Mouse (Mus musculus): ENCODE results near the gene Ipo4.
A peak's percentile ranks its signal among the peaks of the same experiment; 100 is the strongest.

Ipo4 gene

DNA sequence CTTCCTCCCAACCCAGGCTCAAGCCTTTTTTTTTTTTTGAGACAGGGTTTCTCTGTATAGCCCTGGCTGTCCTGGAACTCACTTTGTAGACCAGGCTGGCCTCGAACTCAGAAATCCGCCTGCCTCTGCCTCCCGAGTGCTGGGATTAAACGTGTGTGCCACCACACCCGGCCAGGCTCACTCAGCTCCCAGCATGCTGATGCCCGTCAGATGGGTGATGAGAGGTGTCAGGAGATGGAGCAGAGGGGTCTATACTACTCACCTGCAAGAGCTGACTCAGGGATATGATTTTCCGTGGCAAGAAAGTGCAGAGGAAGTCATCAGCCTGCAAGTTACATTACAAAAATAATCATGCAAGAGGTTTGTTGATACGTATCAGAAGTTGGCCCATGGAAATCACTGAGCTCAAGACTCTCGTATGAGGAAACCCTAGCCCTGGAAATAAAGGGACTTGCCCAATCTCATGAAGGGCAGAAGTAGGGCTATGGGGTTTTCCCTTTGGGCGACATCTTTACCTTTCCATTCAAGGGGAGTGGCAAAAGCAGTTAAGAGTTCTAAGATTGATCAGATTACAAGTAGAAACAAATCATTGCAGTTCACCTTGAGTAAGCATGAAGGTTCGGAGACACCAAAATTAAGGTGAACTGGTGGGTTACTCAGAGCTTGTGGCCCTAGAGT is 45.8 kb downstream of the Ipo4 start:
- no peak for DNase-seq (ENCODE audit: low spot score)

DNA sequence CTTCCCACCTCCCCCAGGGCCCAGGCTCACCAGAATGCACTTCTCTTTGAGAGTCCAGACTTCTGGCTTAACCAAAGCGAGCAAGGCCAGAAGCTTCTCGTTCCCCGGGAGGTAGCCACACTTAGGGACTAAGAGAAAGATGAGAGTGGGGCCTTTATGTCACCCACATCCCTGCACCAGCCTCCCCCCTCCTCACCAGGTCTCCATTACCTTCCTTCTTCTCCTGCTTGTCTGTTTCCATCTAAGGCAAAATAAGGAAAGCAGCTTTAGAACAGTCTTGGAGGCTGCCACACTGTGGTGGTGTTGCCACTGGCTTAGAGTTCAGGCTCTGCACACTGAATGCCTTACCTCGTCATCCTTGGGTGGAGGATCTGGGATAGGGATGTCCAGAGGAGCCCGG is 46.5 kb downstream of the Ipo4 start:
- no peak for DNase-seq (ENCODE audit: low spot score)

DNA sequence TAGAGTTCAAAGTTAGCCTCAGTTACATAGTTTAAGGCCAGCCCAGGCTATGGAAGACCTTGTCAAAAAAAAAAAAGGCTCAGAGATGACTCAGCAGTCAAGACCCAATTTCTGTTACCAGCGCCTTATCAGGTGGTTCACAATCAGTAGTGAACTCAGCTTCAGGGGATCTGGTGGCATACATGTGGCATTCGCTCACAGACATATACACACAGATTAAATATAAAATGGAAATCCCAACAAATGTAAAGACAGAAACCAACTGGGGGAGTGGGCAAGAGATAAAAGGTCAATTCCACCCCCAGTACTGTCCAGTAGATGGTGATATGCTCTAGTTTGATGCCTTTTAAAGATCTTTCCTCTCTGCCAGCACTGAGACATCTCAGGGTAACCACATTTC is 49.6 kb downstream of the Ipo4 start:
- no peak for DNase-seq (ENCODE audit: low spot score)

DNA sequence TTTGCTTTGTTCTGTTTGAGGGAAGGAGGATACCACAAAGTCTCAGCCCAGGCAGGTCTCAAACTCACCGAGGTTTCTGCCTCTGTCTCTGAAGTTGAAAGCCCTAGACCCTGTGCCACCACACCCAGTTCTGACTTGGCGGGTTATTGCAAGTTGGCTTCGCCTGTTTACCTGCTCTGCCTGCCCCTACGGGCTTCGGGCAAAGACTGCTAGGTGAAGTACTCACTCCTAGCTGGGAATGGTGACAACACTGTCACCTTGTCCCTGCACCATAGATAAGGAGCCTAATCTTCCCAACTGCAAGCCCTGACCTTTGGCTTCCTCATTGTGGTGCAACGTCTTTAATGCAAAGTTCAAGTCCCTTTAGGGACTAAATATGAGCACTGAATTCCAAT is 50.2 kb downstream of the Ipo4 start:
- DNase-seq (ENCODE audit: low spot score) = no peak

DNA sequence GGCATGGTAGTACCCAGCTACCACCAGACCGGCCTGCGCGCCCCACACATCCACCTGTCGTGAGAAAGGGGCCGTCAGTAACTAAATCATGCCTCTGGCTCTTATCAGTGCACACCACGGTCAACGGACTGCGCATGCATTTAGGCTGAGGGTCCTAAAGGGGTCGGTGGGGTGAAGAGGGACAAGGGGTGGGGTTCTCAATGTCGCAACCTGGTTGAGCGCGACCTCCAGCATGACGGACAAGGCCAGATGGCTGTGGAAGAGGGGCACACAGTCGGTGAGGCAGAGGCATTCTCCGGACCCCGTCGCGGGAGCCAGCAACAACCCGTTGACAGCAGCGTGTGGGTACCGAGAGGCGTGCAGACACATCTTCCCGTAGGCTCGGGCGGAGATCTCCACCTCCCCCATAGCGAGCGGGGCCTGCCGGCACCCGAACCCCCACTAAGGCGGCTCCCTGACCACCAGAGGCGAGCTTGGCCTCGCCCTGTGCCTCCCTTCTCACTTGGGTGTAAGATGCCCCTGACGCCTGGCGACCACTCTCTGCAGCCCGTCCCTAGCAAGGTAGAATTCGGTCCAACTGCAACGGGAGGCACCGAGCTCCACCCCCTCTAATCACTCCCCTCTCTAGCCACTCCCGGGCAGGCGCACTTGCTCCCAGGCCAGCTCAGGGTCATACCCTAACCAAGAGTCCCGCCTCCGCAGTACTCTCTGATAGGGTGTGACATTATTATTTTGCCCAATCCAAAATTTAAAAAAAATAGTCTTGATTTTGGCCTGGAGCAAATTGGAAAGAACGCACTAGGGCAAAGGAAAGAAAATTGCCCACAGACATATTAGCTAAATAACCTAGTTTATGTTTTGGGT is 50.8 kb downstream of the Ipo4 start, which contains the start of gene Emc9:
Gene Emc9, minus strand, starts transcription at position 601 of the 864 bp plus-strand sequence.
- peak; percentile 81 for DNase-seq (ENCODE audit: low spot score)

DNA sequence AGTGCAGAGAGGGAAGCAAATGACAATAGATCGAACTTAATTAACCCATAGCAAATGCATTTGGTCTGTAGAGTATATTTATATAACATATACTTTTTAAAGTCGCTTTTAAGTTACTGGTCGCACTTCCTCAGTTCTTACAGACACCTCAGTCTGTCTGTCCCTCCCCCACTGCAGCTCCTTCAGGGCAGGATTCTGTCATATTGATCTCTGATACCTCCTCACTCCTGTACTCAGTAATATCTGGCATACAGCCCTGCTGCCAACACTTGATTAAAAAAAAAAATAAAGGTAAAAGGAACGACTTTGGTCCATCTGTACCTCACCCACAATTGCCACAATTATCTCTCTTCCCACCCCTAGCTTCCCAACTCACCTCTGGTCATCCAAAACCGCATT is 51.5 kb downstream of the Ipo4 start:
- DNase-seq (ENCODE audit: low spot score) = no peak

DNA sequence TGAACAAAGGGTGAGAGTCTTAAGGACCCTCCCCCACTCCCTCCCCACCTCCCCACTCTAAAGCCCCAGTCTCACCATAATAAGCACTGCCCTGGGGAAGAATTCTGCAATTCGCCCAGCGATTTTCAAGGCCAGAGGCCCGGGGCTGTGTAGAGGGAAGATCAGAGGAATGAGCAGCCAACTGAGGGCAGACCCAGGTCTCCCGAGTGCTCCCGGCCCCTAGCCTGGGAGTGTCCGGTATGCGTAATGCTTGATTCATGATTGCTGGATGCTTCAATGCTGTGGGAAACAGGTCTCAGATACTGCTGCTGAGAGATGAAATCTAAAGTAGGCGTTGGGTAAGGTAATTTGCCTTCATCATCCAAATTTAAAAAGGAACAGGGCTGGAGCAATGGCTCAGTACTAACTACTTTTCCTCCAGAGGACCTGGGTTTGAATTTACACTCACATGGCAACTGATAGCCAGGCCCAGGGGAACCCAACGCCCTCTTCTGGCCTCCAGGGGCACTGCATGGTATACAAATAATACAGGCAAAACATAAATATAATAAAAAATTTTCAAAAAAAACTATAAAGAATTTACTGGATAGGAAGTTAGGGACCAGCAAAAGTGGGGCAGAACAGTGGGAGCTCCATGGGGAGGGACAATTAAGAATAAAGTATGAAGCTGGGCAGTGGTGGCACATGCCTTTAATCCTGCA is 53.6 kb downstream of the Ipo4 start:
- no peak for DNase-seq (ENCODE audit: low spot score)

DNA sequence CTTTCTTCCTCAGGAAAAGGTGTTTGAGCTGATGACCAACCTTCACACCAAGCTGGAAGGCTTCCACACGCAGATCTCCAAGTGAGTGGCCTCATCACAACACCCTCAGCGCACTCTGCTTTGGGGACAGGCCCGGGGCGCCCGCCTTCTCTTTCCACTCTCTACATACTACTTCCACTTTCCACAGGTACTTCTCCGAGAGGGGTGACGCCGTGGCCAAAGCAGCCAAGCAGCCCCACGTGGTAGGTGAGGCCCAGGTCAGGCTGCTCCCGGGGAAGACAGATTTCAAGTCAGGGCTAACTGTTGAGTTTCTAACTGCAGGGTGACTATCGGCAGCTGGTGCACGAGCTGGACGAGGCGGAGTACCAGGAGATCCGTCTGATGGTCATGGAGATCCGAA is 55.0 kb downstream of the Ipo4 start:
- no peak for DNase-seq (ENCODE audit: low spot score)

DNA sequence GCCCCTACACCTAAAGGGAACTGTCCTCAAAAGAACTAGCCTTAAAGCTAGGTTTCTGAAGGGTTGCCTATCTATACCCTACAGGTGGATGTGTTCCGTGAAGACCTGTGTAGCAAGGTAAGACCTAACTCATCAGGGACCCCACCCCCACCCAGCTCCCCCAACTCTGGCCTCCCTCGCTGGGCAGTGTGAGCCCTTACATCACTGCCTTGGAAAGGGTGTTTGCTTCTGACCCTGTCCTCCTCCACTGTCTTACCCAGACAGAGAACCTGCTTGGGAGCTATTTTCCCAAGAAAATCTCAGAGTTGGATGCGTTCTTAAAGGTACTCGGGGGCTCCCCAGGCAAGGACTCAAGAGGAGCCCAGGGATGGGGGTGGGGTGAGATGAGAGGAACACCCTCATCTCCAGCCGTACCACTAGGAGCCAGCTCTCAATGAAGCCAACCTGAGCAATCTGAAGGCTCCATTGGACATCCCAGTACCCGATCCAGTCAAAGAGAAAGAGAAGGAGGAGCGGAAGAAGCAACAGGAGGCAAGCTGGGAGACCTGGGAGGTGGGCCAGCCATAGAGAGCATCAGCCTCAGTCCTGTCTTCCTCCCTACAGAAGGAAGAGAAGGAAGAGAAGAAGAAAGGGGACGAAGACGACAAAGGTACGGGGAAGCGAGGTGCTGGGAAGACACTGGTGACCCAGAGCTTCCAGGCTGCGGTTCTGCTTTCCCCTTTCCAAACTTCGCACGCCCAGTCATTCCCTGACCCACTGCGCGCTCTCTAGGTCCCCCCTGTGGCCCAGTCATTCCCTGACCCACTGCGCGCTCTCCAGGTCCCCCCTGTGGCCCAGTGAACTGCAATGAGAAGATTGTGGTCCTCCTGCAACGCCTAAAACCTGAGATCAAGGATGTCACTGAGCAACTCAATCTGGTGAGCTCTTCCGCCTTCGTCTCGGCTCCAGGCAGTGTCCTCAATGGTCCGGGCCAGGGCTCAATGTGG is 56.0 kb downstream of the Ipo4 start:
- no peak for DNase-seq (ENCODE audit: low spot score)

DNA sequence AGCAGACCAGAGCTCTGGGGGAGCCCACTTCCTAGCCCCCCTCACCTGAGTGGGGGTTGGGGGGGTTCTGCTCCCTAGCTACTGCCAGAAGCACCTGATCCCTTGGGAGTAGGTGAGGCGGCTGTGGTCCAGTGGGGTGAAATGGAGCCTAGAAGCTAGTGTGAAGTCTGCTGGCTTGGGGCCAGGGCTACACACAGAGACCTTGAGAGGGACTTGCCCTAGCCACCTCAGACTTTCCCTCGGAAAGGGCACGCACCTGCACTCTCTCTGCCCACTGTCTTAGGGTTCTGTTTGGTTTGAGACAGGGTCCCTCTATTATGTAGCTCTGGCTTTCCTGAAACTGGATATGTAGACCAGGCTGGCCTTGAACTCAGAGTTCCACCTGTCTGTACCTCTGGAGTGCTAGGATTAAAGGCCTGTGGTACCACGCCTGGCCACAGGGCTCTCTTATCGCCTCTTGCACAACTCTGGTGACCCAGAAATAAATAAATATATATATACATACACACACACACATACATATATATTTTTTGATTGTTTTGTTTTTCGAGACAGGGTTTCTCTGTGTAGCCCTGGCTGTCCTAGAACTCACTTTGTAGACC is 57.0 kb downstream of the Ipo4 start:
- DNase-seq (ENCODE audit: low spot score) = peak; percentile 43

DNA sequence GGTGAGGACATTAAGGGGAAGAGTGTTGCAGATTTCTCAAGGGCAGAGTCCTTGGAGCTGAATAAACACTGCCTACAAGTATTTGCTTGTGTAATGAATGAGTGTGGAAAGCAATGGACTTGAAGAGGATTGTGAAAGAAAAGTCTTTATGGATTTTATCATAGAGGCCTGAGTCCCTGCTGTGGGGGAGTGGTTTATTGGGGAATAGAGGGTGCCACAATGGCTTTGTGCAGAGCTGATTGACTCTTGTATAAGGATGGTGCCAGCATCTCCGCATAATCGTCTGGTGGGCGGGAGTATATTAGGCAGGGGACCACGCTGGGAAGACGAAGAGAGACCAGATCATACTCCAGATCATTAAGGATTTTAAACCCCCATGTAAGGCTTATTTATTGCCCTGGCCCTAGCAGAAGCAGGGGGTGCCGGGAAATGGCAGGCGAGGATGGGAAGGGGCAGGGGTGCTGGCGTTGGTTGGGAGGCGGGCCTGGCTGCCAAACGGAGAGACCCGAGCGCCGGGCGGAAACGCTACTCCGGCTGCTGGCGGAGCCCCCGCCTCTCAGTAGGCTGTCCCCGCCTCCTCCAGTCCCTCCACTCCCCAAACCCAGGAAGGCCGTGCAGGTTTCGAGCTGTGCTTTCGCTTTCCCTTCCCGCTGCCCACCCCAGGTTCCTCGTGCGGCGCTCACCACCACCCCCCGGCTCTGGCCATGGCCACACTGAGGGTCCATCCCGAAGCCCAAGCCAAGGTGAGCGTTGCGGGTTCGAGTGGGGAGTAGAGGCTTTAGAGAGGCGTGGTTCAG is 57.7 kb downstream of the Ipo4 start, which contains the start of gene Psme1:
Gene Psme1, plus strand, starts transcription at position 253 of the 797 bp plus-strand sequence.
- DNase-seq (ENCODE audit: low spot score) = peak; percentile 81

DNA sequence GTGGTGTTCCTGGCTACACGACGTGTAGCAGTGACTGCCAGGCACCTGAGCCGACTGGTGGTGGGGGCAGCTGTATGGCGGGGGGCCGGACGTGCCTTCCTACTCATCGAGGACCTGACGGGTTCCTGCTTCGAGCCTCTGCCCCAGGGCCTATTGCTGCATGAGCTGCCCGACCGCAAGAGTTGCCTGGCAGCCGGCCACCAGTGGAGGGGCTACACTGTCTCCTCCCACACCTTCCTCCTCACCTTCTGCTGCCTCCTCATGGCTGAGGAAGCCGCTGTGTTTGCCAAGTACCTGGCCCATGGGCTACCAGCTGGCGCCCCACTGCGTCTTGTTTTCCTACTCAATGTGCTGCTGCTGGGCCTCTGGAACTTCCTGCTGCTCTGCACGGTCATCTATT is 59.4 kb downstream of the Ipo4 start:
- no peak for DNase-seq (ENCODE audit: low spot score)

DNA sequence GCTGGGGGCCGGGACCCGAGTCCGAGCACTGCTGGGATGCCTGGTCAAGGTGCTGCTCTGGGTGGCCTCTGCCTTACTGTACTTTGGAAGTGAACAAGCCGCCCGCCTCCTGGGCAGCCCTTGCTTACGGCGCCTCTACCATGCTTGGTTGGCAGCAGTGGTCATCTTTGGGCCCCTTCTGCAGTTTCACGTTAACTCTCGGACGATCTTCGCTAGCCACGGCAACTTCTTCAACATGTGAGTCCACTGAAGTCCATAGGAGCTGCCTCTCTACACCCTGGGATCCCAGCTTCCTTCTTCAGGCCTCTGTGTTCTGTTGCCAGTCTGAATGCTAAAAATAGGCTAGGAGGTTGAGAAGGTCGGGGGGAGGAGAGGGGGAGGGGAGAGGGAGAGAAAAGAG is 60.0 kb downstream of the Ipo4 start:
- no peak for DNase-seq (ENCODE audit: low spot score)

Measured in ovary, adult 18-20 months (tissue).